Mouse (Mus musculus) cerebellum, postnatal 14 days (tissue): ENCODE data around the gene Vav2.

ENCODE experiments used
- DNase-seq, 2 experiments: peaks; one replicate each; pipeline ENCODE4 v3.0.0; 2021; ENCODE audit warnings: mixed read lengths in 2 of 2

The Vav2 gene

DNA sequence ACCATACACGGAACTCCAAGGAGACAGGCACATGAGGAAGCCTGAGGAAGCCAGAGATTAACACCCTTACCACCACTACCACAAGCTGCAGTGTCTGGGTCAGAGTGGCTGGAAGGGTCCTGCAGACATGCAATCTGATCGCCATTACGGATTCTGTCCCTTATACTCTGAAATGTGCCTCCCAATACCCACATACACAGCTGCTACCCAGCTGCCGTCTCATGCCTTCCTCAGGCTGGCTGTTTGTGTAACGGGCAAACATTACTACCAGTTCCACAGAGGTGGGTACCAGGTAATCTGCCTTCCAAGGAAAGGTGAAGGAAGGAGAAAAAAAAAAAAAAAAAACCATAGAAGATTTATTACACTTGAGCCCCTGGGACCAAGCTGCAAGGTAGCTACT, 110.7 kb downstream of the Vav2 start:
- DNase-seq, result no peak

DNA sequence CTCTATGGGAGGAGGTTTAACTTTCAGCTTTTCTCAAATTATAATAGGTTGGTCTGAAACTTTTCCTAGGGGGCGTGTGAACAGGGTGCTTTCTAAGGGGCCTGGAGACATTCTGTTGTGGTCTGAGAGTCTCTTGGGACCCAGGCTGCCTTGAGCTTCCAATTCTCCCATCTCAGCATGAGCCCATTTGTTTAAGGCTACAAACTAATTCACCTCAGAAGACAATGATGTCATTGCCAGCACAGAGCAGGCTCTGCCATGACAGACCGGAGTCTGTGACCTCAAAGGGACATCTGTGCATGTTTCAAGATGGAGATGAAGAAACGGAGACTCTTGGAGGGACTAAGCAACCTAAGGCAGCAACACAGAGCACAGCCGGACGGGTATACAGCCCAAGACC, 112.6 kb downstream of the Vav2 start:
- no peak for DNase-seq

DNA sequence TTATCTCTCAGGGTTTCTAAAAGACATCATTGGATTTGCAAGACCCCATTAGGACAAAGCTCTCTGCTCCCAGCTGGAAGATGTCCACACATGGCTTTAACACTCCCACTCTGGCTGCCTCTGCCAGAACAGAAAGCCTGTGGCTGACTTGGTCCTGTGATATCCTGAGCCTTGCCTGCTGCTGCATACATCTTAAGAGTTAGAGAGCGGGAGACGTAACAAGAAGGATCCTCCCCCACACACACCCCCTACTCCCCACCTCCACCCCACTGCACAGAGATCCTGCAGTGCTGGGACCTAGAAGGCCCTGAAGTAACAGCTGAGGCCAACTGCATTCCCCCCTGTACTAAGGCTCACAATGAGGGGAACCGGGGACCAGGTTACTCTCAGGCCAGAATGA, 114.3 kb downstream of the Vav2 start:
- DNase-seq, result no peak

DNA sequence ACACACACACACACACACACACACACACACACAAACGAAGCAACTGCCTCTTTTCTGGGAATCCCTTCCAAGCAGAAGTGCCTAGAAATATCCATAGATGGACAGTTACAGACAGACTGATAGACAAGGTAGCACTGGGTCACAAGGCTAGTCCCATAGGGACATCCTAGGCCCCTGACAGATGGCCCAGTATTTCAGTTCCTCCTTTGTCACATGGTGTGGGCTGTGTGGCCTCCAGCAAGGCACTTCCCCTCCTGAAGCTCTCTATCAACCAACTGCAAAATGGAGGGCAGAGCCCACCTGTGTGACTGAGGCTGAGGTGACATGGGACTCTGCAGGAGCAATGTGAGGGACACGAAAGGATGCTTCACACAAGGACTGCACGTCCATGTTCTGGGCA, 115.2 kb downstream of the Vav2 start:
- DNase-seq, result no peak

DNA sequence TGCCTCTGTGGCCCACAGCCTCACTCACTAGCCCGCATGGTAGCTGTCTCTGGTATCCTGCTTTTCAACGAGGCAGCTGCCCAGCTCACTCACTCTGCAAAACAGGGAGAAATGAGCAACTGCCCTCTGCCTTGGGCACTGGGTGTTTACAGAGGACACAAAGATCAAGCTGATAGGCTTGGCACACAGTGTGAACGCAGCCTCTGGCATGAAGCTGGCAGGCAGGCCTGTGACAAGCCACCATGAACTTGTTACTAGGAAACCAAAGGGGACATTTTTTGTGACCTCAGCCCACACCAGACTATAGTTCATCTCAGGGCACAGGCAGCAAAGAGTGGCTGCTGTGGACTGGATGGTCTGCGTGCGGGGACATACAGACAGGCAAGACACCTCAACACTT, 115.9 kb downstream of the Vav2 start:
- DNase-seq, result peak in 1 of 2 experiments; percentile 18

DNA sequence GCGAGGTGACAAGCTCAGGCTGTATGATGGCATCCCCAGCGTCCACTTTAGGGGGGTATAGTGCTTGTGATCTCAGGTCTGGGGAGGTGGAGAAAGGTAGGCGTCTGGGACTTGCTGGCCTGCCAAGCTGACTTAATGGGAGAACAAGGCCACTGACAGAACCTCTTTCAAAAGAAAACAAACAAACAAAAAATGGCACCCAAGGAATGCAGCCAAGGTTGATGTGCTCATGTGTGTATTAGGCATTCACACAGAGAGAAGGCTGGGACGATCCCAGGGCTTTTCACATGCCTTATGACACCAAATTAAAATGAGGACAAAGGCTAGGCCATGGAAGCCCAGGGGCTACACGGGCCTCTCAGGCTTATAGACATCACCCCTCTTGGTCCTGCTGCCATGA, 116.6 kb downstream of the Vav2 start:
- no peak for DNase-seq

DNA sequence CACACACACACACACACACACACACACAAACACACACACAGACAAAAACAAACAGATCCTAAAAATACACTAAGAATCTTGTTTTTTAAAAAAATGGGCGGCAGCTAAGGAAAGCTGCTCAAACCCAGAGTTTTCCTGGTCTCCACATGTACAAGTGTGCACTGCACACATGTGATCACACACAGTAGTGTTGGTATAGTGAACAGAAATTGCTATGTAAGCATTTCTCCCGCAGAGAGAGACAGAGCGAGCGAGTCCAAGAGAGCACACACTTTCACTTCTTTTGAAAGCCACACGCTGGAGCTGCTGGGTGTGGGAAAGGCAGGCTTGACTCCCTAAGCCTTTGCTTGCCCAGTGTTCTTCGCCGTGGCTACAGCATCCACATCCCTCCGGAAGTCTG, 120.2 kb downstream of the Vav2 start:
- no peak for DNase-seq

DNA sequence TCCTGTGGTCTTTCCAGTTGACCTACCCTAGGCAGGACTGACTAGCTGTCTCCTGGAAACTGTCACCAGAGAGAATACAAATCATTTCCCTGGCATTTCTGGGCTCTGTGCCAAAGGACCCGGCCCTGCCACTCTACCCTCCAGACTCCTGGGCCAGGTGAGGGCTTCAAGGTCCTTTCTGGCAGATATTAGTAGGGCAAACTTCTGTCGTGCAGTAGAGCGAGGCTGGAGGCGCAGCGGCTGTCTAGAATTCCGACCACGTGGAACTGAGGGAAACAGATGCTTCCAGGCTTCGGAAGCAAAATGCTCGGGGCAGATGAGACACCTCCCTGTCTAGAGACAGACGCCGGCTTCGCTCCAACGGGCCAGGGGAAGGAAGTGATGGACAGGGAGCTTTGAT, 122.1 kb downstream of the Vav2 start:
- DNase-seq, result peak; percentile 40 to 55

DNA sequence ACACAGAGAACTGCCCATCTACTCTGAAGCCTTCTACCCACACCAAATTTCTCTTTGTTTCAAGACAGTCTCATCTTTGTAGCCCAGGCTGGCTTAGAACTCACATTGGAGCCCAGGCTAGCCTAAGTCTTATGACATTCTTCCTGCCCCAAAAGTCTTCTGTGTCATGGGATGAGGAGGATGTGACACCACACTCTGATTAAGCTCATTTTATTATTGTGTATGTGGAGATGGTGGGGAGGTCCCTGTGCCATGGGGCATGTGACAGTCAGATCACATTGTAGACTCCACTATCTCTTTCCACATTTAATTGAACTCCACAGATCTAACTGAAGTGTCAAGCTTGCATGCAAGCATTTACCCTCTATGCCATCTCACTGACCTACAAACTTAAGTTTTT, 122.8 kb downstream of the Vav2 start:
- DNase-seq, result no peak

DNA sequence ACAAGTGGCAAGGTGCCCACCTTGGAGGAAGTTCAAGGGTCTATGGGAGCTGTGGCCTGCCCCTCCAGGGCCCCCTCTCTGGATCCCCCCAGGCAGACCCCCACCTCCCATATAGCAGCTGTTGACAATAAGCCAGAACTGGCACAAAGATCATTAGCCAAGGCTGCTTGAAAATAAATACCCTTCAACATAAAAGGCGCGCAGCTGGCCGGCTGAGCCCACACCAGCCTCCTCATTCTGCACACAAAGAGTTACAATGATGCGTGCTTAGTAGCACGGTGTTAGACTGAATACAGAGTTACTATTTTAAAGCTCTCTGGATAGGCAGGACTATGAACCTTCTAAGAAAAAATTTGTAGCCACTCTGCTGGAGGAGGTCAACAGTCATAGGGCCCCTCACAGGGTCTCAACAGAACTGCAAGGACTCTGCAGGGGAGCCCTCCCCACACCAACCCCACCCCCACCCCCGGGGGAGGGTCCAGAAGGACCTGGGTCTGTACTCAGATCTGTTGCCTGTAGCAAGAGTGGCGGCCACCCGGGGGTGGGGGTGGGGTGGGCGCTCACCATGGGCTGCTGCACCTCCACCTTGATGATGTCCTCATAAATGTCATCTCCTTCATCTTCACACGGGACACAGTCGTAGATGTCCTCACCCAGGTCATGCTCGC, 125.3 kb downstream of the Vav2 start:
- DNase-seq, result peak in 1 of 2 experiments; percentile 37

DNA sequence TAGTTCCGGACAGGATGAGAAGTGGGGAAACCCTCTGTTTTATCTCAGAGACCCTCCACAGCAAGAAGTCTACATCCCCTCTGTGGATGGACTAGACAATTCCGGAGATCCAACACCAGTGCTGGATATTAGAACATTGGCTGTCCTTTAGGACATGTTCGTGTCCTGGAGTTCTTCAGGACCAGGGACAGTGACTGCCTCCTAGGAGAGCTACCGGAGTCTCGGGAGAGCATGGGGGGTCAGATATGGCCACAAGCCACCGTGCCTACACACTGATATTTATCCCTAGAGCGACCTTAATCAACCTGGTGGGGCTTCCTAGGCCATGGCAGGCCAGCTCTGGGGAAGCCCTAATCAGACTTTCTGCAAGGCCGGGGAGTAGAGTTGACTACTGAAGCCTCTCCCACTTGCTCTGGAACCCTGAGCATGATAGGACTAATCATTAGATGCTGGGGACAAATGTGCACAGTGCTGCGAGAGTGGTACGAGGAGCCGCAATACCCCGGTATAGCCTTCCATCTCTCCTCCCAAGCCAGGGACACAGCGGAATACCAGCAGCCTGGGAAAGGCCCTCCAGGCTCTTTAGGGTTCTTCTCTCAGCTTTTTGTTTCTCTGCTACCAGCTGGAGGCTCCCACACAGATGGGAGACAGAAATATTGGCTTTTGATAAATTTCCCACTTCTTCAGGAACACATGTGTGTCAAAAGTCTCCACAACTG, 125.9 kb downstream of the Vav2 start:
- DNase-seq, result no peak

DNA sequence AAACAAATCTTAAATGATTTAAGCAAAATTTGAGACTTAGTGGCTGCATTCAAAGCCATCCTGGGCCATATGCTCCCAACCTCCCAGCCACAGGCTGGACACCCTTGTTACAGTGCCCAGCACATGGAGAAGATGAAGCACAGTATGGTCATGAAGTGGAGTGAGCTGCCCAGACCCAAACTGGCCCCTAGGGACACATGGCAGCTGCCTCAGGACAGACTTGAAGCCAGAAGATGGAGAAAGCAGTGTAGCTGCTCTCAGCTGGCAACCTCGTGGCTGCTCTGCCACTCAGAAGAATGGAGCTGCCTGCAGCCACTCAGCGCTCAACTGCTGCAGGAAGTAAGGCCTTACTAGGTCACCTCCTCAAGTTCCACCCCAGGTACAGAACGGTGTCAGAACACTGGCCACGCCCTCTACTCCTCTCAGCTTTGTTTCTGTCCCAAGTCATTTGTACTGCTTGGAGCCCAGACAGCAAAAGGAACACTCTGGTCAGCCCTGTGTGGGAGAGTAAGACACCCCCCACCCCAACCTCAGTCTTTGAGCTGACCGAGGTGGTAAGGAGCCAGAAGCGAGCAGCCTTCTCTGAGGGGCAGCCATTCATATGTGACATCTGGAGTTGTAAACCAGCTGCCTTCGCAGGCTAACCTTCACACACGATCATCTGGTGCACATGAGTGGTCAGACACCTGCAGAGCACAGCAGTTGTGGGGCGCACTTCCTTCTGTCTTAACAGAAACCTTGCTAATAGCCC, 130.0 kb downstream of the Vav2 start:
- no peak for DNase-seq

DNA sequence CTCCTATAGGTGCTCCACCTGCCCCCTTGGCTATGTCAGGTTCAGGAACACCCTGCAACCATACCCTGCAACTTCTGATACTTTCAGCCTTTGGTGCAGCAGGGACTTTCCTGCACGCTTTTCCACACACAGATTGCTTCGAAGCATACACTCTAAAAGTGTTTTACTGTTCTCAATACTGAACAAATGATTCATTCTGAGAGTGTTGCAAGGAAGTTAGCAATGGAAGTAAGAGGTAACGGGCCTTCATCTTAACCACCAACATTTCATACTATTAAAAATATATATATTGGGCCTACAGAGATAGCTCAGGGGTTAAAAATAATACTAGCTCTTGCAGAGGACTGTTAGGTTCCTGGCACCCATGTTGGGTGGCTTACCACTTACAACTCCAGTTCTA, 132.1 kb downstream of the Vav2 start:
- DNase-seq, result no peak

DNA sequence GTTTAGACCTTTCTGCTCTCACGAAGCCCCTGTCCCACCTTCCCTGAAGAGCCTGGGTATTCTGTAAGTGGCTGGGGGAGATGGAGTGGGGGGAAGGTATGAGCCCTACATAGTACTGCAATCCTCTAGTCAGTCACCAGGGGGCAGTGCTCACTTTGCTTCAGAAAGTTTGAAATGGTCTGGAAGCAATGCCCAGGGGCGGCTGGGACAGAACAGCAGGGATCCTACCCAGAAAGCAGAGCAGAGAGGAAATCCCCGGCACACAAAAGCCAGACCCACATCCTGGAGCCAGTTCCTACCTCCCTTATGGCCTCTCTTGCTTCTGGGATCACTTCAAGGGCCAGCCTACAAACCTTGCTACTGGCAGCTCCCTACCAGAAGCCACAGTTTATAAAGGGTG, 137.8 kb downstream of the Vav2 start:
- peak; percentile 88 to 90 for DNase-seq

DNA sequence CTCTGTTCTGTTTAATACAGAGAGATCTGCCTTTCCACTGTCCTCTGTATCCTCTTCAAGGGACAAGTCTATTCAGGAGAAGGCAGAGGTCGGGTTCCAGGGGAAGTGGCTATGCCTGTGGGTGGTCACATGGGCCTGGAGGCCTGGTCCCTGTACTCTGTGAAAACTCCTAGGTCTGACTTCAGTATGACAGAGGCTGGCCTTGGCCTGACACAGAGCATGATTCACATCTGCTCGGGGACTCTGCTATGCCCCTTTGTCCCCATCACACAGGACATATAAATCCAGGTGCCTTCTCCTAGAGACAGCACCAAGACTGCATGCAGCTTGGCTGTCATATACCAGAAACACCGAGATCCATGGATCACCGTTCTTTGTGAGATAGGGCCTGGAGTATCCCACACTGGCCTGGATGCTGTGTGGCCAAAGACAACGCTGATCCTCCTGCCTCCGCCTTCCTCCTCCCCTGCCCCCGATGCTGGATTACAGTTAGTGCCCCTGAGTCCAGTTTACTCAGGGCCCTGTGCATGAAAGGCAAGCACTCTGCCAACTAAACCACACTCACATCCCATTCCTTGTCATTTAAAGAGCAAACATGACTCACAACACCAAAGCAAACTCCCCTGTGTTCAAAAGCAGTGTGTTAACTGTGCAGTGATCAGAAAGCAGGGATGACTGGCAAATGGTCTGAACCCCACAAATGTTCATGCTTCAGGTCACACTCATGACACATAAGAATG, 139.7 kb downstream of the Vav2 start:
- no peak for DNase-seq

DNA sequence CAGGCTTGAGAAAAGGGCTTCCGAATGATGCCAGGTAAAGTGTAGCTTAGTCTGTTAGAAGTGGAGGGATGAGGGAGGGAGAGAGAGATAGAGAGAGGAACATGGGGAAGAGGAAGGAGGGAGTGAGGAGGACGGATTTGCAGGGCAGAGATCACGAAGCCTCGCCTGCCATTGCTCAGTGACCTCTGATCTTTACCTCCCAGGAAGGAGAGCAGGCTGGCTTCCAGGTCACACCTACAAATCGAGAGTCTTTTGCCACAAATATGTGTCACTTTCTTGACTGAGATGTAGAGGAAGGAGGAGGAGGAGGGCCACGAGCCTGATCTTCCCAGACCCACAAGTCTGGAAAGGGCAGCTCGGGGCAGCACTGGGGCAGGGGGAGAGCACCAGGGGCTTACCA, 142.4 kb downstream of the Vav2 start:
- DNase-seq, result no peak

DNA sequence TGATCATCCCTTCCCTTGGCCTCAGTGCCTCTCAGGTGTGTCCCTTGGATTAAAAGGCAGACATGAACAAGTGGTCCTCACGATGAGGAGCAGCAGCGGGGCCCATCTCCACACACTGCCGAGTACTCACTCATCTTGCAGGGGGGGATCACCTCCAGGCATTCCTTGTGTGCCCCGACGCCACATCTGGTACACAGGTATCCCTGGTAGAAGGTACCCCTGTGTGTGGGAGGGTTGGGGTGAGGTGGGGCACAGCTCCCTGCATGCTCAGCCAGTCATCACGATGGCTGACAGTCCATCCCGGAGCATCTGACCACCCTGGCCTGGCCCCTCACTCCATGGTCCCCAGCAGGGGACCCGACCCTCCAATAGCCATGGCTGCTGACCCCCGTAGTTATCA, 145.1 kb downstream of the Vav2 start:
- DNase-seq, result no peak

DNA sequence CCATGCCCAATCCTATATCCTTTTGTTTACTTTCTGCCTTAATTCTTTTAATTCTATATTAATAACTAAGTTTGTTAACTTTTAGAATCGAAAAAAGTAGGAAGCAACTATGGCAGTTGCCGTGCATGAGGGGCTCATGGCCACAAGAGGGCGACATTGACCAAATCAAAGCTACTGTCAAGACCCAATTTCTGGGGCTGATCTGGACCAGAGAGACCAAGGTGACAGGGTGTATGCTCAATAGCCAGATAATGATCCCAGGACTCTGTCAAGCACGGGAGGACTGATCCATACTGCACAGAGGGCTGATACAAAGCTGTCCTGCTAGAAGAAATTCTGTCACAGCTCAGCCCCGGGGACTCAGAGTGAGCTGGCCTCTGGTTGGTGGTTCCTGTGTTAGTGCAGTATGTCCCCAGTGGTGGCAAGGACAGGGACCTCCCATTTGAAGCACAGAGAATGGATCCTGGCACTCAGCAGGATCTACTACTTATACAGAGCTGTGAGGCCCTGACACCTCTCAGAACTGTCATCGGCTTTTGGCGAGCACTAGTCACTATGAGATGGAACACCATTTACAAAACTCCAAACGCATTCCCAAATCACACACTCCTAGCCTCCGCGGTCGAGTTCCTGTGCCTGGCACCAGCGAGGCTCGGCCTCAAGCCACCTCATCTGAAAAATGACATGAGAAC, 145.8 kb downstream of the Vav2 start:
- peak; percentile 85 to 88 for DNase-seq

DNA sequence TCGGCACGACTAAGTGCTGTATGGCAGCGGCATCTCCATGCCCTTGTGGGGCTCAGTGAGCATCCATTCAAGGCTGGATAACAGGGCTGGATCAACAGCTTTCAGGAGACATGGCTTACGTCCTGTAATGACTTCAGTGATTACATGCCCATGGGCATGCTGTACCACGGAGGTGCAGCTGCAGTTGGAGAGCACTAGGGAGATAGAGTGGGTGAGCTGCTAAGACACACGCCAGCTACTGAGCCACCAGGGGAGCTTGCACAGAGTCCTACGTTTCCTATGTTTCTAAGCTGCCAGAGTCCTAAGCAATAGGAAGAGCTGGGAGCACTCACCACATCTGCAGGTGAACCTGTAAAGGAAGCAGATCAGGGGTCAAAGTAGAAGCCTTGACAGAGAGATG, 148.0 kb downstream of the Vav2 start:
- no peak for DNase-seq

DNA sequence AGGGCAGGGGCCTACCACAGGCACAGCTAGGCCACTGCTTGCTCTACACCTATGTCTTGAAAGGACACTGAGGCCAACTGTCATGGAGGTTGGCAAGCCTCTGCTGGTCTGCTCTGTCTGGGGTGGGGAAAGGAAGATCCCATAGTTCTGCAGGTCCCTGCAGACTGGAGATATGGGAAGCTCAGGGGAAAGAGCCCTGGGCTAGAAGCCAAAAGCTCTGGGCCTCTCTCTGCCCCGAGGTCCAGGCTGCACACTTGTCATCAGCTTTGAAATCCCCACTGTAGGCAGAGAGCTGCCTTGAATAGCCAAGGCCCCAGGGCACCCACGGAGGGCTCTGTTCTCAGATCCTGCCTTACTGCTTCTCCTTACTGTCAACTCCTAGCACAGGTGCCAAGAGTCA, 158.5 kb downstream of the Vav2 start:
- no peak for DNase-seq

DNA sequence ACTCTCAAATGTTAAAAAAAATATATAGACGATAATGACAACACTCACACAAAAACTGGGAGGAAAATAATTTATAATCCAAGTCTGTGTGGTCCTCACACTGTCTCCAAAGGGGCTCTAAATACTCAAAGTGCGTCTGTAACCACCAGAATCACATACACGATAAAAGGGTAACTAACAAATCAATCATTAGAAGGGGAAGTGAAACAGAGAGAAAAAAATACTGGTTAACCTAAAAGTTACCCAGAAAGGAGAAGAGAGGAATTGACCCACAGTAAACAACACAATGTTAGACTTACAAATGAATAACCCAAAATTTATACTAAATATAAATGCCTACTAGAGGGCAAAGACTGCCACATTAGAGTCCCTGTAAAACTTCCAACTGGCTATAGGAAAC, 161.0 kb downstream of the Vav2 start:
- no peak for DNase-seq

DNA sequence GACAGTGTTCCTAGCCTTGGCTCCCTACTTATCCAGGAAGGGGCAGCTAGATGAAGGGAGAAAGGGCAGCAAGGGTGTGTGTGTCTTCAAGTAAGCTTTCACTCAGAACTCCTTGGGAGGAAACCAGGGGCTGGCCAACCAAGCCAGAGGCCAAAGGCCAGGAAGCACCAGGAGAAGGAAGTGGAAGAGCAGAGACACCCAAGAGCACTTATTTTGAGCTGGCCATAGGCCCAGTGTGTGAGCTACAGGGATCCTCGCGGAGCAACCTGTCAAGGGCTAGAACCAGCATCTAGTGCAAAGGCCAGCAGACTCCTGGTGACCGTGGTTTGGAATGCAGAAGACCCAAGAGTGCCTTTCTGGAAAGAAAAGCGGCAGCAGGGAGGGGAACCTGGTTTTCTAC, 163.8 kb downstream of the Vav2 start:
- no peak for DNase-seq

DNA sequence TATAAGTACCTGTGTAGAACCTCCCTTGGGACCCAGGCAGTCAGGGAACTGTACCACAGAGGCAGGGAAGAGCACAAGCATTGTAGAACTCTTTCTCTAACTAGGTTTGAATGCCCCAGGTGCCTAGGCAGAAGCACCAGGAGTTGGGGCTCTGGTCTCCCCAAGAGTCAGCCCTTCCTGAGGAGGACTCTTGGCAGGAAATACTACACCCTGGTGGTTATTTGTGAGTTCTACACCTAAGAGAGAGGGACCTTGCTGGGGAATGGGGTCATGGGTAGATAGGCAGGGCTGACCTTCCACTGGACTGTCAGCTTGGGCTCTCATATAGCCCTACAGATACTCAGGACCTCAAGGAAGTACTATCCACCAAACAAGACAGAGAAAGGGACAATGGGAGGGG, 175.4 kb downstream of the Vav2 start:
- DNase-seq, result no peak
